Mouse (Mus musculus) kidney, adult 2 months (tissue): ENCODE results near the gene Rbm20. TPM values are rescaled to one million over a fixed set of nuclear protein-coding genes. Genes with fewer than 3 reads are reported as not detected.

Experiments used
- DNase-seq: peaks from one replicate; pipeline ENCODE4 v3.0.0; 2021
- H3K27ac ChIP-seq: fragments of 200-500 bp; 2 replicates; pipeline ENCODE4 v1.5.1; 2012; ENCODE audit warnings: low read depth, low read length, control low read depth, inconsistent platforms; ENCODE audit not compliant: insufficient read depth
- H3K27me3 ChIP-seq: fragments of 200-500 bp; replicated peaks from 2 replicates; pipeline ENCODE4 v1.6.1; 2012; ENCODE audit warnings: mild to moderate bottlenecking, moderate library complexity, low read length, inconsistent platforms; ENCODE audit not compliant: control insufficient read depth, insufficient read depth
- H3K36me3 ChIP-seq: fragments of 200-500 bp; 2 replicates; pipeline ENCODE4 v1.6.1; 2012; ENCODE audit warnings: mild to moderate bottlenecking, moderate library complexity, low read length, inconsistent platforms; ENCODE audit not compliant: control insufficient read depth, insufficient read depth
- H3K4me1 ChIP-seq: fragments of 200-500 bp; 2 replicates; pipeline ENCODE4 v1.6.1; 2011; ENCODE audit warnings: low read length; ENCODE audit not compliant: control insufficient read depth, insufficient read depth
- H3K4me3 ChIP-seq: fragments of 200-500 bp; 2 replicates; pipeline ENCODE4 v1.5.1; 2011; ENCODE audit warnings: mild to moderate bottlenecking, low read depth, low read length, control low read depth; ENCODE audit not compliant: insufficient read depth
- CTCF ChIP-seq: fragments of 200-500 bp; conservative IDR thresholded peaks from 2 replicates; pipeline ENCODE4 v1.5.1; 2011; ENCODE audit warnings: low read depth, mild to moderate bottlenecking, control low read depth, low read length, moderate library complexity, mixed read lengths; ENCODE audit not compliant: insufficient read depth, insufficient read length
- POLR2A ChIP-seq: fragments of 200-500 bp; IDR thresholded peaks from one replicate; pipeline ENCODE4 v1.6.1; 2011; ENCODE audit warnings: low read depth, low read length, control low read depth
- WGBS: fragments of 180-500 bp; shearing (Covaris S2); methylation state at CpG from one replicate; pipeline ENCODE4 v1.1.7; 2018; 5-methylcytosine and 5-hydroxymethylcytosine counted together
- polyA plus RNA-seq: library from polyadenylated mRNA; depleted of rRNA; stranded (reverse); fragments of >200 nt; gene quantifications from 2 replicates; pipeline ENCODE4 v1.2.3, GENCODE M21; 2012

The Rbm20 gene
- polyA plus RNA-seq, 1 experiment, result 4.3 TPM

DNA sequence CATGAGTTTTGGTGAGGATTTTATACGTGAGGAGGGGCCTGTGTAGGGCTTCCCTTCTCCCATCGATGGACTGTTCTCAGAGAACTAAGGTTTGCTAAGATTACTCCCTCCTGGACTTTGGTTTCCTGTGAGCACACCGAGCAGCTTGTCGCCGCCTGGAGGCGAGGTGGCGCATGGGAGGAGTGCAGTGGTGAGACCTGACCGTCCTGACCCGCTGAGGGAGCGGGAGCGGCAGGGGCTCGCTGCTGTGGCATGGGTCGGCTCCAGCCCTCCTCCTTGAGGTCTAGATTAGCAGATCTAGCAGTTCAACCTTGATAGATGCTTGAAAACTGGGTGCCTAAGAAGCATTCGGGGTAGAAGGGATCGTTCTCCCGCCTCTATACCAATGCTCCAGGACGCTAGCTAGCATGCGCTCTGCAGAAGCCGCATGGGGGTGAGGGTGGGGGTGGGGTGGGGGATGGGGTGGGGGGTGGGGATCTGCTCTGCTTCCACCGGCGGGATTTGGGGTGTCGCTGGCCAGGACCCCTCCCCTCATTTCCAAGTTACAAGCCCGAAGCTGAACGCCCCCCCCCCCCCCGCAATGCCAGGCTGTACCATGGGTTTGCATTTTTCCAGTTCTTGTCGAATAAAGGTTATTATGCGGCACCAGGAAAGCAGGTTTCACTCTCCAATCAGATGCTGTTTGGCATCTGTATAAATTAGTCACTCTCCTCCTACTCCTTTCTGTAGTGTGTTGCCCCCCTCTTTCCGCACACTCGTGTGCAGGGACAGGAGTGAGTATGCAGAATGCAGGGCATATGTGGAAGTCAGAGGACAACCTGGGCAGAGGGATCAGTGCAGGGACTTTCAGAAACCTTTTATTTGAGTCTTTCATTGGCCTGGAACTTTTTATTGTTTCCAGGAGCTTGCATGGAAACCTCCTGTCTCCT, 28.1 kb downstream of the Rbm20 start:
- Histone ChIP-seq H3K4me3 (peak overlapping the region; percentile 7; the same call in 1 of the 2 replicates), H3K27ac (no peak overlapping the region)

DNA sequence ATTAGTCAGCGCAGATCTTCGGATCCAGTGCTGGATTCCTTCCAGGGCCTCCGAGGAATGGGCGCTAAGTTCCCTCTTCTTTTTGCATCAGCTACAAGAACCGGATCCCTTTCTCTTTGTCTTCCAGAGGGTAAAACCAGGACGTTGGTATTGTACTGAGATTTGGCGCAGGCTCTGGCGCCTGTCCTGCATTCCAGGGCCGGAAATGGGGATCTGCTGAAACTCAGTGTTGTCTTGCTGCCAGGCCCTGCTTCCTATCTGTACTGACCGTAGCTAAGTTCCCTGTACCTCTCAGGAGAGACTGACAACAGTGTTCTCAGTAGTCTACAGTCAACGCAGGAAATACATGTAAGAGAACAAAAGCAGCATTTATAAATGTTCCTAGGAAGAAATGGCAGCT, 31.3 kb downstream of the Rbm20 start:
- no peak overlapping the region for H3K27ac ChIP-seq
- H3K36me3 ChIP-seq, result no peaks in the 10 kb centered on the region
- no peak overlapping the region for H3K4me3 ChIP-seq
- TF ChIP-seq POLR2A (no peak), CTCF (no peak)
- H3K27me3 ChIP-seq, result no peaks in the 10 kb centered on the region
- DNase-seq, result peak; percentile 58
- no peaks in the 10 kb centered on the region for H3K4me1 ChIP-seq
- whole genome bisulfite sequencing, result 71% methylated on average over 11 of the region's 11 CpGs

More for the DNA sequence above, 28.1 kb downstream of the Rbm20 start:
- no peaks in the 10 kb centered on the region for H3K4me1 ChIP-seq
- H3K36me3 ChIP-seq, result no peaks in the 10 kb centered on the region
- H3K27me3 ChIP-seq, result no peaks in the 10 kb centered on the region
- peak; percentile 66 for DNase-seq
- peak; percentile 78 for TF ChIP-seq CTCF
- no peak for TF ChIP-seq POLR2A
- WGBS, result 8% methylated on average over 29 of the region's 29 CpGs

DNA sequence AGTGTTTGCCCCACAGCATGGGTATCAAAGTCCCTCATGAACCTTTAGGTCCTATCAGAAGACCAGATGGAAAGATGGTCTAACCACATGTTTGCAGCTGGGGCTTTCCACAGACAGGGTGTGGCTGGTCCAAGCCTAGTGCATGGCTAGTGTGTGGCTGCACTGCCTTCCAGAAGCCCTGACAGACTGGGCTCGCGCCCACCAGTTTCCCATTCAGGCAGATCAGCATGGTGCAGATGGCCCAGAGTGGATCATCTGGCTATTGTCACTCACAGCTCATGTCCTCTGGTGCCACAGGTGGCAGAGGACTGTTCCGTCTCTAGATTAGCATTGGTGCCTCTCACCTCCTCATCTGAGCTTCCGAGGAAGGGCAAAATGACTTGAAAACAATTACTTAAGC, 33.8 kb downstream of the Rbm20 start:
- no peak for TF ChIP-seq CTCF
- TF ChIP-seq POLR2A, result no peak
- 47% methylated on average over 4 of the region's 4 CpGs for WGBS
- DNase-seq, result no peak
- Histone ChIP-seq H3K27me3 (no peaks in the 10 kb centered on the region), H3K4me1 (no peaks in the 10 kb centered on the region), H3K27ac (no peak overlapping the region), H3K36me3 (no peaks in the 10 kb centered on the region), H3K4me3 (no peak overlapping the region)

DNA sequence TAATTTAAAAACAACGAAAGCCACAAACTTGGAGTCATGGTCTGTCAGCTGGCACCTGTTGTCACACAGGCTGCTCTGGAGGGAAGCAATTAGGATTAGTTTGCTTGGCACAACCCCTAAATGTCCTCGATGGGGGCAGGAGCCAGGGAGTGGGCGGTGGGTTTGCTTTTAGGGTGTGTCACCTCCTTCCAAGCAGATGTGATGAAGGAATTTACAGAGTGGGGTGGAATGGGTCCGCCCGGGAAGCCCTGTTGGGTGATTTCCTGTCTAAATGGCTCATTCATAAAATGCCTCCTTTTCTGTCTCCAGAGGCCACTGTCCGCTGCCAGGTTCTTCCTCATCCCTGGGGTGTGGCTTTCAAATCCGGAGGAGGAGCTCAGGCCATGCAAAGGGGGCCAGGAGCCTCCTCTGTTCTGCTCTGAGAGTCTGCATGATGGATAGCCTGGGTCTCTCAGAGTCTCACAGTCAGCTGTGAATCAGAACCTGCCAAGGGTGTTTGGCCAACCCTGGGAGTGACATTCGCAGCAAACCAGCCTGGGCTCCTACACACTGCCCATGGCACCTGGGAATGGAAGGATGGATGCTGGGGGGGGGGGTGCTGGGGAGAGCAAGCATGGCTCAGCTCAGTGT, 34.3 kb downstream of the Rbm20 start:
- Histone ChIP-seq H3K27me3 (no peaks in the 10 kb centered on the region), H3K36me3 (no peaks in the 10 kb centered on the region), H3K27ac (no peak overlapping the region), H3K4me3 (no peak overlapping the region), H3K4me1 (no peaks in the 10 kb centered on the region)
- TF ChIP-seq CTCF (no peak), POLR2A (no peak)
- DNase-seq, result peak; percentile 12
- 18% methylated on average over 8 of the region's 8 CpGs for WGBS

DNA sequence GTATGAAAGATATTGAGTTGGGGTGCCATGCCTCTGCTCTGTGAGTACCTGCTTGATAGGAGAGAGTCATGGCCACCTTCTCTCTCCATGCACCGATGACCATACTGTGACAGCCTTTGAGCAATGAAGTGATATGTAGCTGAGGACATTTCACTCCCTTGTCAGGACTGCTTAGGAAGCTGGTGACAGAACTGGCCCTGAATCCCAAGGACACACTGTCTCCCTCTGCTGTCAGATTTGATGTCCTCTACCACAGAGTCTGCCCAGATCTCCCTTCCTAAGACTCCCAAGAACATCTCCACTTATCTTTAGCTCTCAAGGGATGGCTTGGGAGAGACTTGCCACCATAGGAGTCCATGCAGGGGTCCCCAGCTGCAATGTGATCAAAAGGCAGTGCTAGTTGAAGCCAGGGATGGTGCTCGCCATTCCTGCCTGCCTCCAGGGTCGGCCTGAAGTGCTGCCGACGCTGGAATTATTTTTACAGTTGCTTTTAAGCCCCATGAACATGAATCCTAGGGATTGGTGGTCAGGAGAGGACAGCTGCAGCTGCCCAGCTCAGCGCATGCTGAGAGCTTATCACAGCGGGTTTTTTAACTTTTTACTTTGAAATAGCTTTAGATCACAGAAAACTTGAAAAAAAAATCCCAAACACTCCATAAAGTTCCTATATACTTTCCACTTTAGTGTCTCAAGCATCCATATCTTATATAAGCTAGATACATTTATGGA, 35.4 kb downstream of the Rbm20 start:
- DNase-seq, result no peak
- Histone ChIP-seq H3K36me3 (no peaks in the 10 kb centered on the region), H3K27ac (no peak overlapping the region), H3K27me3 (no peaks in the 10 kb centered on the region), H3K4me1 (no peaks in the 10 kb centered on the region), H3K4me3 (no peak overlapping the region)
- TF ChIP-seq POLR2A, result no peak
- TF ChIP-seq CTCF, result 0 out of 2 replicates have a peak, but pooled peaks have one; percentile 7
- 70% methylated on average over 7 of the region's 7 CpGs for WGBS

DNA sequence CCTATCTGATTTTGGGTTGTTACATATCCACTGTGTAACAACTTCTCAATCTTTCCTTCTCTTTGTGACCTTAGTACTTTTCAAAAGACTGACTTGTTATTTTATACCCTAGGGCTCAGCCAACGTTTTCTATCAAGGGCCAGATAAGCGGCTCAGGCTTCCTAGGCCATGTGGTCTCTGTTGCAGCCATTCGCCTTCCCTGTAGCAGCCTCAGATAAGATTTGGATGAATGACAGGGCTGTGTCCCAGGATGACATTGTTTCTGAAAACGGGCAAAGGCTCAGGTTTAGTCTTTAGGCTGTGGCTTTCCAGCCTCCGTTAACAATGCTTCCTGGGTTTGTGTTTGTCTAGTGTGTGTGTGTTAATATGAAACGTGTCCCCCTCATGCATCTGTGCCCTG, 36.3 kb downstream of the Rbm20 start:
- Histone ChIP-seq H3K4me3 (no peak overlapping the region), H3K36me3 (no peaks in the 10 kb centered on the region), H3K27ac (no peak overlapping the region), H3K4me1 (no peaks in the 10 kb centered on the region), H3K27me3 (no peaks in the 10 kb centered on the region)
- no peak for TF ChIP-seq CTCF
- TF ChIP-seq POLR2A, result no peak
- WGBS, result 86% methylated on average over 6 of the region's 6 CpGs
- no peak for DNase-seq
